Mouse (Mus musculus) thymus, adult 2 months (tissue): Measurements from ENCODE around the gene Armc7.

ENCODE experiments used
- CTCF ChIP-seq: fragments of 200-500 bp; IDR thresholded peaks from 2 replicates; pipeline ENCODE4 v1.5.1; 2012; ENCODE audit warnings: mild to moderate bottlenecking, control low read depth, low read length, moderate library complexity, borderline replicate concordance; ENCODE audit not compliant: control insufficient read depth, poor library complexity, insufficient read depth; ENCODE audit errors: extremely low read depth
- POLR2A ChIP-seq: fragments of 200-500 bp; IDR thresholded peaks from 2 replicates; pipeline ENCODE4 v1.6.1; 2012; ENCODE audit warnings: mild to moderate bottlenecking, low read length, control low read depth, moderate library complexity; ENCODE audit not compliant: control insufficient read depth, poor library complexity, insufficient read depth; ENCODE audit errors: extremely low read depth

- TF ChIP-seq CTCF (no peak), POLR2A (no peak)
Measured at GRCm38 (mm10) chr11:115534759-115535371, 59.4 kb downstream of the Armc7 start.
